Mouse (Mus musculus) frontal cortex, adult 2 months (tissue): ENCODE data around the gene Slc37a3. TPM values are rescaled to one million over a fixed set of nuclear protein-coding genes. Genes with fewer than 3 reads are reported as not detected.
"Not testable (repeated sequence)": the region's sequence is repeated elsewhere in the genome, so short reads cannot be mapped to it uniquely, and the experiment has no call there.

Source experiments
- DNase-seq, 2 experiments: peaks; one replicate each; pipeline ENCODE4 v3.0.0; 2022; ENCODE audit warnings: low spot score in 1 of 2; ENCODE audit errors: extremely low spot score in 1 of 2
- polyA plus RNA-seq: library from polyadenylated mRNA; depleted of rRNA; stranded (reverse); fragments of >200 nt; gene quantifications from 2 replicates; pipeline ENCODE4 v1.2.3, GENCODE M21; 2012

Gene Slc37a3
- polyA plus RNA-seq, 1 experiment, result 34.8 TPM

- DNase-seq, result no peak
These were observed 2.3 kb upstream of the Slc37a3 start for GRCm38 (mm10) chr6:39379749-39380148.

- DNase-seq, result no peak
These were observed 1.7 kb upstream of the Slc37a3 start for GRCm38 (mm10) chr6:39379224-39379623.

GRCm38 (mm10) chr6:39378161-39378835 lies 823 bp upstream of the Slc37a3 start:
- not testable (repeated sequence) for DNase-seq

GRCm38 (mm10) chr6:39376775-39377174 lies 700 bp downstream of the Slc37a3 start:
- DNase-seq, result no peak

- DNase-seq, result no peak
These were observed 4.0 kb downstream of the Slc37a3 start for GRCm38 (mm10) chr6:39373301-39373955.

- no peak for DNase-seq
These were observed 4.7 kb downstream of the Slc37a3 start for GRCm38 (mm10) chr6:39372727-39373126.

- DNase-seq, result no peak
These were observed 5.4 kb downstream of the Slc37a3 start for GRCm38 (mm10) chr6:39372042-39372441.

GRCm38 (mm10) chr6:39369631-39370030 lies 7.8 kb downstream of the Slc37a3 start:
- DNase-seq, result no peak

- no peak for DNase-seq
These were observed 14.8 kb downstream of the Slc37a3 start for GRCm38 (mm10) chr6:39362684-39363083.

- not testable (repeated sequence) for DNase-seq
These were observed 18.3 kb downstream of the Slc37a3 start for GRCm38 (mm10) chr6:39359207-39359606.

- no peak for DNase-seq
These were observed 28.5 kb downstream of the Slc37a3 start for GRCm38 (mm10) chr6:39348946-39349345.

GRCm38 (mm10) chr6:39347880-39348814 lies 29.3 kb downstream of the Slc37a3 start:
- DNase-seq, result no peak

GRCm38 (mm10) chr6:39346991-39347501 lies 30.4 kb downstream of the Slc37a3 start:
- no peak for DNase-seq

GRCm38 (mm10) chr6:39345430-39345829 lies 32.0 kb downstream of the Slc37a3 start:
- DNase-seq, result no peak

- peak; percentile 69 to 89 for DNase-seq
These were observed 33.5 kb downstream of the Slc37a3 start for GRCm38 (mm10) chr6:39344020-39344419.

- DNase-seq, result no peak
These were observed 35.7 kb downstream of the Slc37a3 start for GRCm38 (mm10) chr6:39341798-39342197.

GRCm38 (mm10) chr6:39338359-39338758 lies 39.1 kb downstream of the Slc37a3 start:
- no peak for DNase-seq

- no peak for DNase-seq
These were observed 42.6 kb downstream of the Slc37a3 start for GRCm38 (mm10) chr6:39334873-39335272.

GRCm38 (mm10) chr6:39334224-39334623 lies 43.3 kb downstream of the Slc37a3 start:
- DNase-seq, result no peak

GRCm38 (mm10) chr6:39331998-39332700 lies 45.3 kb downstream of the Slc37a3 start:
- DNase-seq, result no peak
